Mouse (Mus musculus): ENCODE data around the gene Cln3.

GRCm38 (mm10) chr7:126586839-126587238 is 1.2 kb upstream of the Cln3 start:
- TF ChIP-seq CTCF (IDR thresholded peaks at IDR 0.05) (no peak), EP300 (IDR thresholded peaks at IDR 0.05) (no peak)

Data from lung, postnatal 0 days (tissue).